Mouse (Mus musculus) cerebellum, adult 2 months (tissue): Measurements from ENCODE around the gene Qars. TPM values are rescaled to one million over a fixed set of nuclear protein-coding genes. Genes with fewer than 3 reads are reported as not detected.
A peak's percentile ranks its signal among the peaks of the same experiment; 100 is the strongest.

Source experiments
- DNase-seq, 2 experiments: peaks; one replicate each; pipeline ENCODE4 v3.0.0; 2021
- H3K27ac ChIP-seq: fragments of 200-500 bp; 2 replicates; pipeline ENCODE4 v1.5.1; 2012; ENCODE audit warnings: low read length, control low read depth, inconsistent platforms; ENCODE audit not compliant: insufficient read depth
- H3K27me3 ChIP-seq: fragments of 200-500 bp; 2 replicates; pipeline ENCODE4 v1.6.1; 2012; ENCODE audit warnings: inconsistent platforms, mild to moderate bottlenecking, low read length, moderate library complexity; ENCODE audit not compliant: control insufficient read depth, insufficient read depth
- H3K4me1 ChIP-seq: fragments of 200-500 bp; 2 replicates; pipeline ENCODE4 v1.6.1; 2011; ENCODE audit warnings: low read length; ENCODE audit not compliant: control insufficient read depth, insufficient read depth
- H3K4me3 ChIP-seq: fragments of 200-500 bp; replicated peaks from 2 replicates; pipeline ENCODE3; 2011; ENCODE audit warnings: mild to moderate bottlenecking, low read depth, low read length, control low read depth; ENCODE audit not compliant: insufficient read depth
- CTCF ChIP-seq: fragments of 200-500 bp; IDR thresholded peaks from 2 replicates; pipeline ENCODE4 v1.5.1; 2011; ENCODE audit warnings: low read depth, mild to moderate bottlenecking, control low read depth, low read length, moderate library complexity, borderline replicate concordance; ENCODE audit not compliant: insufficient read depth
- POLR2A ChIP-seq: fragments of 200-500 bp; IDR thresholded peaks from 2 replicates; pipeline ENCODE4 v1.6.1; 2011; ENCODE audit warnings: low read length, control low read depth, borderline replicate concordance; ENCODE audit not compliant: insufficient read depth
- whole genome bisulfite sequencing: fragments of 180-500 bp; shearing (Covaris S2); methylation state at CpG from one replicate; pipeline ENCODE4 v1.1.7; 2018; 5-methylcytosine and 5-hydroxymethylcytosine counted together
- polyA plus RNA-seq: library from polyadenylated mRNA; depleted of rRNA; stranded (reverse); fragments of >200 nt; gene quantifications from 2 replicates; pipeline ENCODE4 v1.2.3, GENCODE M21; 2012

Qars gene
- polyA plus RNA-seq, 1 experiment, result 107 TPM

DNA sequence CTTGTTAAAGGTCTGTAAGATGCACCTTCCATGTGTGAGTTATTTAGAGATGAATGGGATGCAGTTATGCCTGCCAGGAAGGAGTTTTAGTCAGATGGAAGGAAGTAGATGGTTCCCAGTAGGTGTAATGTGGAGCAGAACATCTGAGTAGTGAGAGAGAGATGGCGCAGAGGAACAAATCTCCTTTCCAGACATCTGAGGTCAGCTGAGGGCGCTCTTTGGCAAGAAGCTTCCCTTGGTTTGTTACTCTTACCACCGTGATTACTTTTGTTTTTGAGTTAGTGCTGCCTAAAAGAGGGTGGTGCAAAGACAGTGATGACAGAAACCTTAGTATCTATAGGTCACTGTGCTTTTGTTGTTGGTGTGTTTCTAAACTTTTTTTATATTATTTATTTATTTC lies 17.9 kb downstream of the Qars start:
- TF ChIP-seq CTCF (no peak), POLR2A (no peak)
- 49% methylated on average over 3 of the region's 3 CpGs for WGBS
- H3K27me3 ChIP-seq, result no peaks in the 10 kb centered on the region

DNA sequence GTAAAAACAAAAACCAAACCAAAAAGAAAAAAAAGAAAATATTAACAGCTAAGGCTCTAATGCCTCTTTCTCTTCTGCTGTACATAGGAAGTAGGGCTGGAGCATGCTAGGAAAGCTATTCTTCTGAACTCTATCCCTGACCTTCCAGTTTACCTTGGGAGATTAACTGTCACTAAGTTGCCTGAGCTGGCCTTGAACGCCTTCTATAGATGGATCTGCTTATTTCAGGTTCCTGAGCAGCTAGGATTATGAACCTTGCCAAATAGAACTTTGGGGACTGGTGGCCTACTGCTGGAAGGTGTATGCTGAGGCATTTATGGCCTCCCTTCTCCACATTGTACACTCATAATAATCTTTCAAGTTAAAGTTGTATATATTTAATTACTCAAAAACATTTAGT lies 23.4 kb downstream of the Qars start:
- TF ChIP-seq CTCF, result no peak
- TF ChIP-seq POLR2A, result no peak
- no peak overlapping the region for H3K27ac ChIP-seq
- DNase-seq, result no peak
- WGBS, result 79% methylated on average over 1 of the region's 1 CpGs
- H3K27me3 ChIP-seq, result no peaks in the 10 kb centered on the region
- H3K4me1 ChIP-seq, result no peaks in the 10 kb centered on the region; the same call in 1 of the 2 replicates
- no peak overlapping the region for H3K4me3 ChIP-seq

More for the DNA sequence above, 17.9 kb downstream of the Qars start:
- no peak for DNase-seq
- H3K4me1 ChIP-seq, result no peaks in the 10 kb centered on the region; the same call in 1 of the 2 replicates
- H3K27ac ChIP-seq, result no peak overlapping the region
- no peak overlapping the region for H3K4me3 ChIP-seq

DNA sequence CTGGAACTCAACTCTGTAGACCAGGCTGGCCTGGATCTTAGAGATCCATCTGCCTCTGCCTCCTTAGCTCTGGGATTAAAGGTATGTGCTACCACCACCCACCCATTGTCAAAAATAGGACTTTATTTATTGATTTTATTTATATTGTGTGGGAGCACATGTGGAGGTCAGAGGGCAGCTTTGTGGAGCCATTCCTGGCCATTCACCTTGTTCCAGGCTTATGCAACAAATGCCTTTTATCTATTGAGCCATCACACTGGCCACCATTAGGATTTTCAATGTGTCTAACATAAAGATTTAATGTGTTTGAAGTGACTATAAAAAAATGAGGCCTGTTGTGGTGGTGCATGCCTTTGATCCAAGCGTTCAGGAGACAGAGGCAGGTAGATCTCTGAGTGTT lies 24.0 kb downstream of the Qars start:
- TF ChIP-seq POLR2A (no peak), CTCF (no peak)
- Histone ChIP-seq H3K27me3 (no peaks in the 10 kb centered on the region), H3K4me3 (no peak overlapping the region), H3K27ac (no peak overlapping the region), H3K4me1 (no peaks in the 10 kb centered on the region; the same call in 1 of the 2 replicates)
- no peak for DNase-seq
- WGBS, result 96% methylated on average over 1 of the region's 1 CpGs

DNA sequence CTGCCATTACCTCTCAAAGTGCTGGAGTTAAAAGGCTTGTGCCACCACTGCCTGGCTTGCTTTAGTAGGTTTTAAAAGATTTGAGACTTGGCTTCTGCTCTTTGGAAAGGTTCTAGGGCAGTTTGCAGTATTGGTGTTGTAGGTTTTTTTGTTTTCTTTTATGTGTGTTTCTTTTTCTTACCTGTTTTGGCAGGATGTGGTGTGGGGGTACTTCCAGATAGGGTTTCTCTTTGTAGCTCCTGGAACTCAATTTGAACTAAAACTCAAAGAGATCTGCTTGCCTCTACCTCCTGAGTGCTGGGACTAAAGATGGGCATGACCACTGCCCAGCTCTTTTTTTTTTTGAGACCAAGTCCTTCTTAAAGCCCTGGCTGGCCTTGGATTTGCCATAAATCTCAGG lies 33.3 kb downstream of the Qars start:
- TF ChIP-seq POLR2A, result no peak
- TF ChIP-seq CTCF, result no peak
- DNase-seq, result no peak
- no peak overlapping the region for H3K27ac ChIP-seq

DNA sequence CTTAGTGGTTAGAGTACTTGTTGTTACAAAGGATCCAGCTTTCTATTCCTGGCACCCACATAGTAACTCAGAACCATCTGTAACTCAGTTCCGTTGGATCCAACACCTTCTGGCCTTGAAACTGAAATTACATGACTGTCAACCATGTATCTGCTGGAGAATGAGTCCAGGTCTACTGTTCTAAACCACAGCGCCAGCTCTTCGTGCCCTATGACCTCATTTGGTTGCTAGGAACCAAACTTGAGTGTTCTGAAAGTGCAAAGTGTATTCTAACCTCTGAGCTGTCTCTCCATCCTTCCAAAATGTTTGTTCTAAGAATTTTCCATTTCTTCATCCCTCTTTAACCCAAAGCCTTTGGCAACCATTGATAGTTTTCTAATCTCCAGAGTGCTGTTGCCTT lies 38.5 kb downstream of the Qars start:
- TF ChIP-seq CTCF (no peak), POLR2A (no peak)
- no peaks in the 10 kb centered on the region for H3K4me1 ChIP-seq
- no peak for DNase-seq
- 69% methylated on average over 3 of the region's 3 CpGs for WGBS
- H3K27ac ChIP-seq, result no peak overlapping the region
- no peaks in the 10 kb centered on the region for H3K27me3 ChIP-seq
- no peak overlapping the region for H3K4me3 ChIP-seq

More for the DNA sequence above, 33.3 kb downstream of the Qars start:
- Histone ChIP-seq H3K4me1 (no peaks in the 10 kb centered on the region), H3K4me3 (no peak overlapping the region), H3K27me3 (no peaks in the 10 kb centered on the region)

DNA sequence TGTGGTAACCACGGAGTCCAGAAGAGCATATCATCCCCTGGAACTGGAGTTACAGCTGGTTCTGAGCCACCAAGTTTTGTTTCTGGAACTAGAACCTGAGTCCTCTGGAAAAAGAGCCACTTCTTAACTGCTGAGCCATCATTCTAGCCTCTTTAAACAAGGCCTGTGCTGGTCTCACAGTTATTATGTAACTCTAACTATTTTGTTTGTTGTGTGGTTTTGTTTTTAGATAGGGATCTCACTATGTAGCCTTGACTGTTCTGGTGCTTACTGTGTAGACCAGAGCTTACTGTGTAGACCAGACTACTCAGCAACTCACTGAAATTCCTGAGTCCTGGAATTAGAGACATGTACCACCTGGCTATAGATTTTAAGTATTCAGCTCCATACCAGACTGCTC lies 39.4 kb downstream of the Qars start:
- no peak for TF ChIP-seq CTCF
- TF ChIP-seq POLR2A, result no peak
- DNase-seq, result no peak
- Histone ChIP-seq H3K4me1 (no peaks in the 10 kb centered on the region), H3K27me3 (no peaks in the 10 kb centered on the region), H3K4me3 (no peak overlapping the region), H3K27ac (no peak overlapping the region)
- WGBS, result 81% methylated on average over 1 of the region's 1 CpGs

DNA sequence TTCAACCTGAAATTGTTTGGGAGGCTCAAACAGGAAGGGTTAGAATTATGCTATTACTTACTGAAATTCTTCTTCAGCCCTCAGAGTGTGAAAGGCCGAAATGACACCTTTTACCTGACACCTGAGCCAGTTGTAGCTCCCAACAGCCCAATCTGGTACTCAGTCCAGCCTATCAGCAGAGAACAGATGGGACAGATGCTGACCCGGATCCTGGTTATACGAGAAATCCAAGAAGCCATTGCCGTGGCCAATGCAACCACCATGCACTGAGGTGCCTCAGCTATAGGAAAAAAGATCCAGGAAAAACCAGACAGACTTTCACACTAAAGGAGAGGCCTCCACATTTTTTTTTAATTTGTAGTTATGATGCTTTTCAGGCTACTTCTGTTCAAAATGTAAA lies 51.7 kb downstream of the Qars start:
- 72% methylated on average over 4 of the region's 4 CpGs for WGBS
- no peak for TF ChIP-seq CTCF
- no peak for TF ChIP-seq POLR2A
- H3K4me1 ChIP-seq, result peaks cover 2% of the 10 kb centered on the region; the same call in 1 of the 2 replicates
- no peaks in the 10 kb centered on the region for H3K27me3 ChIP-seq
- no peak overlapping the region for H3K27ac ChIP-seq
- no peak for DNase-seq
- no peak overlapping the region for H3K4me3 ChIP-seq

DNA sequence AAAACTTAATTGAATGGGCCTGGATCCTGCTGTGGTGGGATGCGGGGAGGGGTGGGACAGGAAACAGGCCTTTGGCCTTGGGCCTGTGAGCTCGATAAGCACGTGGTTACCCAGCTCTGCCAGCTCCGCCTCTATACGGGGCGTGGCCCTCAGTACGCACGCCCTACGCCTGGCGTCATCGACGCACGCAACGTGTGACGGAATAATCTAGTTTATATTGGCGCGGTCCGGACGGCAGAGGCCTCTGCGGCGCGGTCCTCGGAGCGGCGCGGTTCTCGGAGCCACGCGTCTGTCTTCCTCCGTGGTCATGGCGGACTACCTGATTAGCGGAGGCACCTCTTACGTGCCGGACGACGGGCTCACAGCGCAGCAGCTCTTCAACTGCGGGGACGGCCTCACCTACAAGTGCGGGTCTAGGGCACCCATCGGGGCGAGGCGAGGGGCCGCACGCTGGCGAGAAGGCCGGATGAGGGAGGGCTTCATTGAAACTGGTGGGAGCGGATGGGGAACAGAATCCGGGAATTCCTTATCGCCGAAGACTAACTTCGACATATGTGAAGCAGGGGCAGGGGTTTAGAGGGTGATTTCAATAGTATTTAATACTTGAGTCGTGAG lies 52.8 kb downstream of the Qars start, which contains the start of gene Impdh2:
Impdh2 (plus strand) TSS at position 60 of the 615 bp plus-strand sequence.
- Histone ChIP-seq H3K4me1 (peaks cover 2% of the 10 kb centered on the region; the same call in 1 of the 2 replicates), H3K27me3 (no peaks in the 10 kb centered on the region), H3K4me3 (peak within 1 kb of the TSS; percentile 67), H3K27ac (peak within 1 kb of the TSS; percentile 24; the same call in 1 of the 2 replicates)
- under 1% methylated on average over 53 of the region's 53 CpGs for WGBS
- peak; percentile 92 to 93 for DNase-seq
- TF ChIP-seq POLR2A (peak; percentile 81), CTCF (no peak)
